Mouse (Mus musculus) cerebellum, adult 2 months (tissue): ENCODE measurements around the gene Stat2. TPM values are rescaled to one million over a fixed set of nuclear protein-coding genes. Genes with fewer than 3 reads are reported as not detected.
A peak's percentile ranks its signal among the peaks of the same experiment; 100 is the strongest.

Source experiments
- DNase-seq, 2 experiments: peaks; one replicate each; pipeline ENCODE4 v3.0.0; 2021
- H3K27ac ChIP-seq: fragments of 200-500 bp; 2 replicates; pipeline ENCODE4 v1.5.1; 2012; ENCODE audit warnings: low read length, control low read depth, inconsistent platforms; ENCODE audit not compliant: insufficient read depth
- H3K27me3 ChIP-seq: fragments of 200-500 bp; 2 replicates; pipeline ENCODE4 v1.6.1; 2012; ENCODE audit warnings: inconsistent platforms, mild to moderate bottlenecking, low read length, moderate library complexity; ENCODE audit not compliant: control insufficient read depth, insufficient read depth
- H3K4me1 ChIP-seq: fragments of 200-500 bp; 2 replicates; pipeline ENCODE4 v1.6.1; 2011; ENCODE audit warnings: low read length; ENCODE audit not compliant: control insufficient read depth, insufficient read depth
- H3K4me3 ChIP-seq: fragments of 200-500 bp; replicated peaks from 2 replicates; pipeline ENCODE3; 2011; ENCODE audit warnings: mild to moderate bottlenecking, low read depth, low read length, control low read depth; ENCODE audit not compliant: insufficient read depth
- CTCF ChIP-seq: fragments of 200-500 bp; IDR thresholded peaks from 2 replicates; pipeline ENCODE4 v1.5.1; 2011; ENCODE audit warnings: low read depth, mild to moderate bottlenecking, control low read depth, low read length, moderate library complexity, borderline replicate concordance; ENCODE audit not compliant: insufficient read depth
- POLR2A ChIP-seq: fragments of 200-500 bp; IDR thresholded peaks from 2 replicates; pipeline ENCODE4 v1.6.1; 2011; ENCODE audit warnings: low read length, control low read depth, borderline replicate concordance; ENCODE audit not compliant: insufficient read depth
- WGBS: fragments of 180-500 bp; shearing (Covaris S2); methylation state at CpG from one replicate; pipeline ENCODE4 v1.1.7; 2018; 5-methylcytosine and 5-hydroxymethylcytosine counted together
- polyA plus RNA-seq: library from polyadenylated mRNA; depleted of rRNA; stranded (reverse); fragments of >200 nt; gene quantifications from 2 replicates; pipeline ENCODE4 v1.2.3, GENCODE M21; 2012; rRNA removed

The Stat2 gene
- polyA plus RNA-seq, 1 experiment: 94.4 TPM

- peak; percentile 67 to 78 for DNase-seq
- no peak overlapping the region for H3K4me3 ChIP-seq
- no peaks in the 10 kb centered on the region for H3K27me3 ChIP-seq
- H3K27ac ChIP-seq: no peak overlapping the region
- H3K4me1 ChIP-seq: peaks cover 3% of the 10 kb centered on the region; the same call in 1 of the 2 replicates
- 1% methylated on average over 4 of the region's 4 CpGs for WGBS
- TF ChIP-seq POLR2A (no peak), CTCF (peak; percentile 76; the same call in 1 of the 2 replicates)
Observed at GRCm38 (mm10) chr10:128335582-128335981, 65.2 kb downstream of the Stat2 start.

GRCm38 (mm10) chr10:128336195-128336594 lies 65.8 kb downstream of the Stat2 start:
- no peak overlapping the region for H3K27ac ChIP-seq
- H3K27me3 ChIP-seq: no peaks in the 10 kb centered on the region
- no peak for DNase-seq
- no peak overlapping the region for H3K4me3 ChIP-seq
- H3K4me1 ChIP-seq: peaks cover 3% of the 10 kb centered on the region; the same call in 1 of the 2 replicates
- WGBS: 99% methylated on average over 3 of the region's 3 CpGs
- TF ChIP-seq CTCF: no peak
- TF ChIP-seq POLR2A: no peak

GRCm38 (mm10) chr10:128336597-128336996 lies 66.2 kb downstream of the Stat2 start:
- H3K27ac ChIP-seq: no peak overlapping the region
- WGBS: 71% methylated on average over 3 of the region's 3 CpGs
- H3K4me1 ChIP-seq: peaks cover 3% of the 10 kb centered on the region; the same call in 1 of the 2 replicates
- no peaks in the 10 kb centered on the region for H3K27me3 ChIP-seq
- TF ChIP-seq POLR2A: no peak
- no peak for TF ChIP-seq CTCF
- no peak for DNase-seq
- no peak overlapping the region for H3K4me3 ChIP-seq

GRCm38 (mm10) chr10:128337306-128338181 lies 67.2 kb downstream of the Stat2 start, which contains the start of gene Cs:
TSS of gene Cs (plus strand) at chr10:128337734.
- no peaks in the 10 kb centered on the region for H3K27me3 ChIP-seq
- TF ChIP-seq CTCF (no peak), POLR2A (peak; percentile 70)
- peak; percentile 96 to 98 for DNase-seq

GRCm38 (mm10) chr10:128338415-128338814 lies 68.1 kb downstream of the Stat2 start:
- WGBS: 8% methylated on average over 5 of the region's 5 CpGs
- no peaks in the 10 kb centered on the region for H3K27me3 ChIP-seq

More at GRCm38 (mm10) chr10:128337306-128338181, 67.2 kb downstream of the Stat2 start, which contains the start of gene Cs:
- under 1% methylated on average over 61 of the region's 61 CpGs for WGBS
- peak within 1 kb of the TSS; percentile 82 for H3K27ac ChIP-seq
- H3K4me1 ChIP-seq: peaks cover 3% of the 10 kb centered on the region; the same call in 1 of the 2 replicates
- peak within 1 kb of the TSS; percentile 92 for H3K4me3 ChIP-seq

GRCm38 (mm10) chr10:128338948-128339347 lies 68.6 kb downstream of the Stat2 start:
- peaks cover 3% of the 10 kb centered on the region; the same call in 1 of the 2 replicates for H3K4me1 ChIP-seq
- WGBS: 7% methylated on average over 2 of the region's 2 CpGs
- H3K4me3 ChIP-seq: peak overlapping the region; percentile 83
- no peak overlapping the region for H3K27ac ChIP-seq
- TF ChIP-seq POLR2A (no peak), CTCF (no peak)
- no peaks in the 10 kb centered on the region for H3K27me3 ChIP-seq
- no peak for DNase-seq

More at GRCm38 (mm10) chr10:128338415-128338814, 68.1 kb downstream of the Stat2 start:
- TF ChIP-seq POLR2A (no peak), CTCF (no peak)
- Histone ChIP-seq H3K4me1 (peaks cover 3% of the 10 kb centered on the region; the same call in 1 of the 2 replicates), H3K4me3 (peak overlapping the region; percentile 83), H3K27ac (peak overlapping the region; percentile 82)
- DNase-seq: no peak

GRCm38 (mm10) chr10:128340257-128340656 lies 69.9 kb downstream of the Stat2 start:
- DNase-seq: no peak
- Histone ChIP-seq H3K27ac (no peak overlapping the region), H3K4me1 (peaks cover 3% of the 10 kb centered on the region; the same call in 1 of the 2 replicates), H3K4me3 (no peak overlapping the region), H3K27me3 (no peaks in the 10 kb centered on the region)
- peak; percentile 9; the same call in 1 of the 2 replicates for TF ChIP-seq CTCF
- TF ChIP-seq POLR2A: no peak
- 73% methylated on average over 2 of the region's 2 CpGs for WGBS

Other genes starting within 250 kb of the Stat2 start
- gene Naca, start 235.0 kb upstream of the Stat2 start, polyA plus RNA-seq: 209 and 230 TPM in 2 replicates
- gene Ptges3, start 211.6 kb upstream of the Stat2 start, polyA plus RNA-seq: 69.9 and 75.5 TPM in 2 replicates
- 2,153 and 2,193 TPM in 2 replicates for gene Atp5b, start 187.3 kb upstream of the Stat2 start, polyA plus RNA-seq
- gene Baz2a, start 179.0 kb upstream of the Stat2 start, polyA plus RNA-seq: 42.9 and 45.2 TPM in 2 replicates
- 23.5 and 23.7 TPM in 2 replicates for gene Rbms2, start 90.3 kb upstream of the Stat2 start, polyA plus RNA-seq
- gene Gls2, start 76.1 kb upstream of the Stat2 start, polyA plus RNA-seq: 68.3 and 77.7 TPM in 2 replicates
- 13.5 and 15.6 TPM in 2 replicates for gene Spryd4, start 58.8 kb upstream of the Stat2 start, polyA plus RNA-seq
- not detected in 2 replicates for gene Mip, start 44.7 kb upstream of the Stat2 start, polyA plus RNA-seq
- gene Timeless, start 38.5 kb upstream of the Stat2 start, polyA plus RNA-seq: 6.3 and 6.6 TPM in 2 replicates
- not detected in 2 replicates for gene Apon, start 16.5 kb upstream of the Stat2 start, polyA plus RNA-seq
- not detected in 2 replicates for gene Apof, start 1.9 kb upstream of the Stat2 start, polyA plus RNA-seq
- gene Il23a, start 28.2 kb downstream of the Stat2 start, polyA plus RNA-seq: 1.2 and 1.8 TPM in 2 replicates
- gene Pan2, start 32.8 kb downstream of the Stat2 start, polyA plus RNA-seq: 42.6 and 48.5 TPM in 2 replicates
- gene Cnpy2, start 51.9 kb downstream of the Stat2 start, polyA plus RNA-seq: 65.3 and 65.4 TPM in 2 replicates
- gene Cs, start 67.2 kb downstream of the Stat2 start, polyA plus RNA-seq: 251 and 252 TPM in 2 replicates
- 115 and 117 TPM in 2 replicates for gene Coq10a, start 98.4 kb downstream of the Stat2 start, polyA plus RNA-seq
- 40.6 and 41.6 TPM in 2 replicates for gene Ankrd52, start 106.6 kb downstream of the Stat2 start, polyA plus RNA-seq
- gene Slc39a5, start 130.7 kb downstream of the Stat2 start, polyA plus RNA-seq: 0.13 TPM in 1 of 2 replicates, not detected in the other
- 78.9 and 83.6 TPM in 2 replicates for gene Nabp2, start 140.9 kb downstream of the Stat2 start, polyA plus RNA-seq
- gene Rnf41, start 141.1 kb downstream of the Stat2 start, polyA plus RNA-seq: 88.0 and 90.5 TPM in 2 replicates
- gene Smarcc2, start 188.7 kb downstream of the Stat2 start, polyA plus RNA-seq: 239 and 260 TPM in 2 replicates
- 1,381 and 1,434 TPM in 2 replicates for gene Myl6, start 223.6 kb downstream of the Stat2 start, polyA plus RNA-seq
- 28.9 and 36.1 TPM in 2 replicates for gene Myl6b, start 228.1 kb downstream of the Stat2 start, polyA plus RNA-seq